In genomic region chr12:83211146-83211822, GRCm38 (mm10) we compare ENCODE assay signal across 27 mouse cellular contexts.
DNase-seq lines count a peak whose midpoint lies in the region; ATAC-seq and TF ChIP-seq lines count a peak whose summit lies in the region.
"Had no signal": no experiment of that assay in that cellular context is flagged by ENCODE, and none has a peak within 500 bp of the region (broad histone marks: within the 10 kb centered on the region; RNA-seq: fewer than 3 reads in every experiment).

No protein-coding gene starts in this region.

- 75% methylated on average over 7 of the region's 7 CpGs for WGBS in hindbrain, embryonic 10.5 days
- WGBS in hindbrain, embryonic 14.5 days: 71% methylated on average over 7 of the region's 7 CpGs

- TF ChIP-seq POLR2A in ES-Bruce4 (IDR thresholded peaks at IDR 0.05; ENCODE audit: insufficient read depth, low read length): no peak

- no peak for TF ChIP-seq CTCF in ES-Bruce4 (IDR thresholded peaks at IDR 0.05; ENCODE audit: low read depth, low read length)

- DNase-seq in cerebellum, postnatal 25 days: peak; percentile 49 to 56
- DNase-seq in hindbrain, embryonic 10.5 days (ENCODE audit: low spot score): no peak
- no peak for DNase-seq in hindbrain, embryonic 14.5 days (ENCODE audit: low spot score)
- DNase-seq in ES-E14 (ENCODE audit: low read depth, low spot score) (peak; percentile 35), adipocyte (ENCODE audit: low spot score) (no peak)
- no peak for DNase-seq in left cerebral cortex, postnatal 10 days (ENCODE audit: extremely low spot score in 1 of 2, low spot score in 2 of 2)
- DNase-seq: adrenal gland, postnatal 10 days; B cell, adult 2 months; gastrocnemius, adult 2 months; gastrocnemius, postnatal 36 days; heart, adult 2 months; heart, postnatal 4 days; kidney, adult 11 months; lung, embryonic 14.5 days; lung, postnatal 14 days; spleen, adult 18-20 months; thymus, postnatal 14 days had no signal

- H3K4me2 ChIP-seq in hindbrain, embryonic 14.5 days (replicated peaks): no peak overlapping the region
- H3K4me2 ChIP-seq: forebrain, embryonic 15.5 days; heart, embryonic 15.5 days; hindbrain, embryonic 15.5 days; limb, embryonic 12.5 days; liver, embryonic 15.5 days; lung, embryonic 14.5 days; midbrain, embryonic 15.5 days had no signal

- H3K4me1 ChIP-seq in hindbrain, embryonic 10.5 days (replicated peaks): peaks cover 55% of the 10 kb centered on the region
- H3K4me1 ChIP-seq in hindbrain, embryonic 14.5 days (replicated peaks; ENCODE audit: control insufficient read depth, insufficient read depth, low read length): peaks cover 29% of the 10 kb centered on the region
- H3K4me1 ChIP-seq in ES-Bruce4 (ENCODE audit: control insufficient read depth, insufficient read depth, low read length) (peaks cover 9% of the 10 kb centered on the region), ES-E14 (ENCODE audit: control insufficient read depth in 2 of 2, insufficient read depth in 2 of 2, low read length in 2 of 2, poor library complexity in 1 of 2) (peaks cover 4 to 23% of the 10 kb centered on the region in 2 experiments; a peak in 3 of 4 replicates)

- TF ChIP-seq EP300 in ES-Bruce4 (IDR thresholded peaks at IDR 0.05; ENCODE audit: insufficient read depth, low read depth, low read length): 0 out of 2 replicates have a peak, but pooled peaks have one; percentile 45

- no peak overlapping the region for H3K9ac ChIP-seq in hindbrain, embryonic 14.5 days
- H3K9ac ChIP-seq in ES-Bruce4 (ENCODE audit: low read depth, poor library complexity, severe bottlenecking) (no peak overlapping the region), ES-E14 (ENCODE audit: insufficient read depth, low read depth, low read length, poor library complexity, severe bottlenecking) (peak overlapping the region; percentile 30; the same call in 1 of the 2 replicates)
- H3K9ac ChIP-seq: forebrain, embryonic 15.5 days; heart, embryonic 15.5 days; hindbrain, embryonic 15.5 days; limb, embryonic 12.5 days; liver, embryonic 15.5 days; lung, embryonic 14.5 days; midbrain, embryonic 15.5 days had no signal

- H3K27ac ChIP-seq in hindbrain, embryonic 10.5 days: peak overlapping the region; percentile 2; the same call in 1 of the 2 replicates
- H3K27ac ChIP-seq in hindbrain, embryonic 14.5 days: no peak overlapping the region
- peak overlapping the region; percentile 51 for H3K27ac ChIP-seq in ES-Bruce4 (ENCODE audit: insufficient read depth, low read length)
- no peak overlapping the region for H3K27ac ChIP-seq in ES-E14 (ENCODE audit: insufficient read depth, low read depth, low read length, poor library complexity, severe bottlenecking)
- H3K27ac ChIP-seq: forebrain, embryonic 15.5 days; gastrocnemius, adult 2 months; heart, adult 2 months; hindbrain, embryonic 15.5 days; kidney, postnatal 0 days; limb, embryonic 12.5 days; liver, embryonic 15.5 days; midbrain, embryonic 15.5 days had no signal

- ATAC-seq in cerebellum, adult (ENCODE audit: insufficient number of reproducible peaks, low FRiP score, low TSS enrichment): no peak
- no peak for ATAC-seq in hindbrain, embryonic 14.5 days (ENCODE audit: low FRiP score)
- ATAC-seq: forebrain, embryonic 15.5 days; inflammation-experienced regulatory T-cells, adult 6 months; midbrain, embryonic 15.5 days had no signal

- no peaks in the 10 kb centered on the region for H3K9me3 ChIP-seq in hindbrain, embryonic 10.5 days
- H3K9me3 ChIP-seq in hindbrain, embryonic 14.5 days (ENCODE audit: control insufficient read depth, low read length): no peaks in the 10 kb centered on the region
- no peaks in the 10 kb centered on the region for H3K9me3 ChIP-seq in ES-Bruce4 (replicated peaks; ENCODE audit: control insufficient read depth, insufficient read depth, low read length, poor library complexity, severe bottlenecking)
- no peaks in the 10 kb centered on the region for H3K9me3 ChIP-seq in ES-E14 (ENCODE audit: control insufficient read depth, insufficient read depth, low read depth, low read length)
- H3K9me3 ChIP-seq: forebrain, embryonic 15.5 days; heart, embryonic 15.5 days; hindbrain, embryonic 15.5 days; limb, embryonic 12.5 days; liver, embryonic 15.5 days; midbrain, embryonic 15.5 days had no signal

- H3K27me3 ChIP-seq in hindbrain, embryonic 10.5 days (ENCODE audit: insufficient read depth, poor library complexity, severe bottlenecking): 0 out of 2 replicates have a peak, but pooled peaks cover 4% of the 10 kb centered on the region
- H3K27me3 ChIP-seq in hindbrain, embryonic 14.5 days (ENCODE audit: control insufficient read depth, insufficient read depth, low read length): no peaks in the 10 kb centered on the region
- no peaks in the 10 kb centered on the region for H3K27me3 ChIP-seq in ES-Bruce4 (ENCODE audit: control insufficient read depth, insufficient read depth, low read length, poor library complexity, severe bottlenecking)
- H3K27me3 ChIP-seq: forebrain, embryonic 15.5 days; heart, embryonic 15.5 days; hindbrain, embryonic 15.5 days; limb, embryonic 12.5 days; midbrain, embryonic 15.5 days had no signal

- intact Hi-C loops in left cerebral cortex, postnatal 10 days (cut with DNase I): no loop called here

- H3K4me3 ChIP-seq in hindbrain, embryonic 10.5 days: no peak overlapping the region
- H3K4me3 ChIP-seq in hindbrain, embryonic 14.5 days (replicated peaks; ENCODE audit: low read length): no peak overlapping the region
- no peak overlapping the region for H3K4me3 ChIP-seq in ES-Bruce4 (ENCODE audit: low read depth, low read length)
- H3K4me3 ChIP-seq in ES-E14 (ENCODE audit: insufficient read depth in 1 of 2, low read depth in 1 of 2, low read length in 2 of 2, poor library complexity in 1 of 2, severe bottlenecking in 1 of 2): no peak overlapping the region
- H3K4me3 ChIP-seq: forebrain, embryonic 15.5 days; gastrocnemius, adult 2 months; heart, adult 2 months; heart, embryonic 15.5 days; hindbrain, embryonic 15.5 days; limb, embryonic 12.5 days; liver, embryonic 15.5 days; midbrain, embryonic 15.5 days had no signal

- H3K36me3 ChIP-seq in hindbrain, embryonic 10.5 days: no peaks in the 10 kb centered on the region
- no peaks in the 10 kb centered on the region for H3K36me3 ChIP-seq in hindbrain, embryonic 14.5 days (replicated peaks; ENCODE audit: control insufficient read depth, insufficient read depth)
- H3K36me3 ChIP-seq in ES-Bruce4 (ENCODE audit: control insufficient read depth, insufficient read depth, low read length, poor library complexity, severe bottlenecking): no peaks in the 10 kb centered on the region
- H3K36me3 ChIP-seq in ES-E14 (ENCODE audit: control insufficient read depth, insufficient read depth, low read length, poor library complexity, severe bottlenecking): no peaks in the 10 kb centered on the region
- H3K36me3 ChIP-seq: forebrain, embryonic 15.5 days; heart, embryonic 15.5 days; hindbrain, embryonic 15.5 days; limb, embryonic 12.5 days; liver, embryonic 15.5 days; midbrain, embryonic 15.5 days had no signal

- in situ Hi-C loops in ES-E14 (cut with MboI; ENCODE audit: low sequenced_read_pairs in 2 of 2, unreplicated experiment in 2 of 2): no loop called here

TF ChIP-seq in ES-E14, 5 proteins besides CTCF, POLR2A, EP300 and RAD21:
- TF ChIP-seq CHD2 (IDR thresholded peaks at IDR 0.05; ENCODE audit: low read depth, low read length) (no peak), ZNF384 (IDR thresholded peaks at IDR 0.05; ENCODE audit: low read depth, low read length) (no peak), MAFK (IDR thresholded peaks at IDR 0.05; ENCODE audit: insufficient read depth, low read depth, low read length) (no peak), HCFC1 (IDR thresholded peaks at IDR 0.05; ENCODE audit: borderline replicate concordance, insufficient read depth, low read length) (no peak), ZC3H11A (IDR thresholded peaks at IDR 0.05; ENCODE audit: borderline replicate concordance, low read depth, low read length) (no peak)

Comparison
In these comparisons a context has a peak if more than half of its experiments do, and no peak if none do; other contexts are left out.
1. H3K27ac ChIP-seq: peak in hindbrain, embryonic 10.5 days (single experiment) and ES-Bruce4 (single experiment); none in hindbrain, embryonic 14.5 days (single experiment) and ES-E14 (single experiment).
2. DNase-seq: peak in cerebellum, postnatal 25 days (2 of 2) and ES-E14 (single experiment); none in hindbrain, embryonic 10.5 days (single experiment), hindbrain, embryonic 14.5 days (single experiment), left cerebral cortex, postnatal 10 days (0 of 2) and adipocyte (single experiment).